In the genomic region with DNA sequence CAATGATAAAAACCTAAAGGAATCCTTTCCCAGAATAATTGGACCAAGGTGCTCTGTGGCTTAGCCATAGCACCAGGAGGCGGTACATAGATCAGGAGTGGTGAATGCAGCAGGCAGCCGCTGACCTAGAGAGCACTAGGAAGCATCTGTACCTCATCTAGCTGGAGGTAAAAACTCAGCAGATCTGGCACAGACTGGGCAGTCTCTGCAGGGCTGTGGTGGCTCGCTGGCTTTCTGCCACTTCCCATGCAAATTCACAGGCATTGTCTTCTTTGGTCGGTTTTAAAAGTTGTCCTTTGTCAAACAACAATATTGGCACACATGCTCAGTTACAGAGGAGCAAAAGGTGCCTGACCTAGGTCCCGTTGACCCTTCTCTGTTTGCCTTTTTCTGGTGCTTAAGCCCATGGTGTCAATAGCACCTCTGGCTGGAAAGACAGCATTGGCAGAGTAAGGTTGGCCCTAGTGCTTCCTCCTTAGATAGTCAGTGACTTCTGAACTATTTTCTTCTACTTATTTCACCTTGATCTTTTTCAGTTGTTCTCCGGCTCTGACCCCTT, we compare ENCODE assay signal across 21 mouse cellular contexts.
DNase-seq lines count a peak whose midpoint lies in the region; ATAC-seq and TF ChIP-seq lines count a peak whose summit lies in the region.
"Had no signal": no experiment of that assay in that cellular context is flagged by ENCODE, and none has a peak within 500 bp of the region (broad histone marks: within the 10 kb centered on the region; RNA-seq: fewer than 3 reads in every experiment).

No protein-coding gene starts in this region.

- no peaks in the 10 kb centered on the region for H3K9me3 ChIP-seq in forebrain, embryonic 16.5 days (ENCODE audit: control insufficient read depth, low read length)
- H3K9me3 ChIP-seq: embryonic facial prominence, embryonic 13.5 days; heart, embryonic 10.5 days; limb, embryonic 12.5 days; liver, embryonic 15.5 days; midbrain, embryonic 15.5 days had no signal

- intact Hi-C loops in heart, postnatal 10 days (cut with DNase I): no loop called here

- TF ChIP-seq CTCF in layer of hippocampus, adult 2 months (conservative IDR thresholded peaks at IDR 0.05): no peak

- no peaks in the 10 kb centered on the region for H3K36me3 ChIP-seq in forebrain, embryonic 16.5 days (ENCODE audit: control insufficient read depth, insufficient read depth)
- H3K36me3 ChIP-seq: embryonic facial prominence, embryonic 13.5 days; heart, embryonic 10.5 days; limb, embryonic 12.5 days; liver, embryonic 15.5 days; midbrain, embryonic 15.5 days had no signal

- peak overlapping the region; percentile 28; the same call in 1 of the 2 replicates for H3K27ac ChIP-seq in layer of hippocampus, adult 2 months
- H3K27ac ChIP-seq in forebrain, embryonic 16.5 days (ENCODE audit: low read length): no peak overlapping the region
- H3K27ac ChIP-seq: embryonic facial prominence, embryonic 13.5 days; heart, embryonic 10.5 days; limb, embryonic 12.5 days; liver, embryonic 15.5 days; midbrain, embryonic 15.5 days had no signal

- H3K4me1 ChIP-seq in forebrain, embryonic 16.5 days (replicated peaks; ENCODE audit: control insufficient read depth, insufficient read depth, low read length): peaks cover 1% of the 10 kb centered on the region
- H3K4me1 ChIP-seq: heart, embryonic 10.5 days; limb, embryonic 12.5 days; liver, embryonic 15.5 days had no signal

- no peak for DNase-seq in layer of hippocampus, adult 2 months (ENCODE audit: low spot score in 2 of 2)
- DNase-seq in layer of hippocampus, adult 18-20 months (ENCODE audit: low spot score in 2 of 2): no peak
- peak; percentile 7 for DNase-seq in ovary, postnatal 36 days (ENCODE audit: low spot score)
- no peak for DNase-seq in ovary, postnatal 14 days (ENCODE audit: low spot score)
- peak; percentile 63 to 65 for DNase-seq in cerebellum, adult 18-20 months
- peak; percentile 70 to 76 for DNase-seq in cerebellum, postnatal 25 days
- no peak for DNase-seq in heart, postnatal 10 days
- DNase-seq: adrenal gland, postnatal 14 days; B cell, adult 2 months; kidney, adult 9 months; kidney, postnatal 25 days; layer of hippocampus, adult 9-11 months; spleen, adult 18-20 months; thymus, postnatal 36 days had no signal

- no peaks in the 10 kb centered on the region for H3K27me3 ChIP-seq in forebrain, embryonic 16.5 days (replicated peaks; ENCODE audit: control insufficient read depth, insufficient read depth, low read length)
- H3K27me3 ChIP-seq: embryonic facial prominence, embryonic 13.5 days; limb, embryonic 12.5 days; liver, embryonic 15.5 days; midbrain, embryonic 15.5 days had no signal

- WGBS in forebrain, embryonic 16.5 days: 62% methylated on average over 6 of the region's 6 CpGs

- ATAC-seq in forebrain, embryonic 16.5 days: no peak
- ATAC-seq: lung, postnatal 0 days; midbrain, embryonic 15.5 days had no signal

- no peak overlapping the region for H3K4me2 ChIP-seq in forebrain, embryonic 16.5 days (ENCODE audit: low read length)
- H3K4me2 ChIP-seq: embryonic facial prominence, embryonic 13.5 days; limb, embryonic 12.5 days; liver, embryonic 15.5 days; midbrain, embryonic 15.5 days had no signal

- H3K9ac ChIP-seq in forebrain, embryonic 16.5 days (replicated peaks; ENCODE audit: low read depth, low read length): no peak overlapping the region
- H3K9ac ChIP-seq: embryonic facial prominence, embryonic 13.5 days; limb, embryonic 12.5 days; liver, embryonic 15.5 days; midbrain, embryonic 15.5 days had no signal

- H3K4me3 ChIP-seq in layer of hippocampus, adult 2 months: no peak overlapping the region
- no peak overlapping the region for H3K4me3 ChIP-seq in forebrain, embryonic 16.5 days (replicated peaks; ENCODE audit: low read length)
- H3K4me3 ChIP-seq: embryonic facial prominence, embryonic 13.5 days; heart, embryonic 10.5 days; limb, embryonic 12.5 days; liver, embryonic 15.5 days; midbrain, embryonic 15.5 days had no signal

Comparison
In these comparisons a context has a peak if more than half of its experiments do, and no peak if none do; other contexts are left out.
1. DNase-seq: peak in ovary, postnatal 36 days (single experiment), cerebellum, adult 18-20 months (2 of 2) and cerebellum, postnatal 25 days (2 of 2); none in layer of hippocampus, adult 2 months (0 of 2), layer of hippocampus, adult 18-20 months (0 of 2), ovary, postnatal 14 days (single experiment) and heart, postnatal 10 days (0 of 2).